Mouse (Mus musculus) liver (tissue): ENCODE measurements at regions not wholly inside any gene's neighbourhood (a gene's known extent, or its start where the extent isn't known, plus 50 kb on each side); places are given as distances from the start of the nearest gene placed in this dataset.
"Not testable (repeated sequence)": the region's sequence is repeated elsewhere in the genome, so short reads cannot be mapped to it uniquely, and the experiment has no call there.

Experiments used
- DNase-seq: peaks from one replicate; pipeline ENCODE4 v3.0.0-alpha.2; 2020; ENCODE audit warnings: mixed read lengths

DNA sequence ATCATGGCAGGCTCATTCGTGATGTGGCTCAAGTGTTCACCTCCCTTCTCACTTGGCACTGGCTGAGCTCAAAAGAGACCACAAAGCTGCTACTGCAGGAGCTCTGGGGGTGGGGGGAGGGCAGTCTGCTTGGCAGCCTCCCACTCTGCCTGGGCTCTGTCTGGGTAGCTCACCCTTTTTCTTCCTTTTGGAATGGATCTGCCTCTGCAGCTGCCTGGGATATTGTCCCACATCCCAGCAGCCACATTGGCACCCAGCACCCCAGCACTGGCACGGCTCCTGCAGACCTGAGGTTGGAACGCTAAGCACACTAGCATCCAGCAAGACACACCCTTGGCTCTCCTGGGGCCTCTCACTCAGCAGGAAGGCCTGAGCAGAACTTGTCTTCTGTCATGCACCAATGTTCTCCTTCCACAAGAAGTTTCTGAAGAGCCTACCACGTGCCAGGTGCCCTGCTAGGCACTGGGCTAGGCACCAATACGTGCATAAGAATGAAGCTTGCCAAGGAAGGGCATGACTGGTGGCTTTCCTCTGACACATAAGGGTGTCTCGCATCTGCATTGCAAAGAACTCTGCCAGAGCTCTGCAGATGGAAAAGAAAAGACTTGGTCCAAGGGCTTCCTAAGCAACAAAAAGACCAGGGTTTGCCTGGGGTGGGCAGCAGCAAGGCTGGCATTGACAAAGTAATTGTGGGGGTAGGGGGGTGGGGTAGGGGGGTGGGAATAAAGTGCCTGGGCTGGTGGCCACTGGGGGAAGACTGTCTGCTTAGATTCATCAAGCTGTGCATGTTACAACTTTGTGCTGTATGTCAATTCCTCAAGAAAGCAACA, 112.1 kb upstream of the Sipa1l1 start:
- not testable (repeated sequence) for DNase-seq

GRCm38 (mm10) chr12:82064986-82065385, 104.1 kb upstream of the Sipa1l1 start:
- DNase-seq: no peak

- no peak for DNase-seq
Measured at GRCm38 (mm10) chr12:82066860-82067259, 102.3 kb upstream of the Sipa1l1 start.

- DNase-seq: no peak
Measured at GRCm38 (mm10) chr12:82069621-82070020, 99.5 kb upstream of the Sipa1l1 start.

GRCm38 (mm10) chr12:82072810-82073465, 96.2 kb upstream of the Sipa1l1 start:
- no peak for DNase-seq

DNA sequence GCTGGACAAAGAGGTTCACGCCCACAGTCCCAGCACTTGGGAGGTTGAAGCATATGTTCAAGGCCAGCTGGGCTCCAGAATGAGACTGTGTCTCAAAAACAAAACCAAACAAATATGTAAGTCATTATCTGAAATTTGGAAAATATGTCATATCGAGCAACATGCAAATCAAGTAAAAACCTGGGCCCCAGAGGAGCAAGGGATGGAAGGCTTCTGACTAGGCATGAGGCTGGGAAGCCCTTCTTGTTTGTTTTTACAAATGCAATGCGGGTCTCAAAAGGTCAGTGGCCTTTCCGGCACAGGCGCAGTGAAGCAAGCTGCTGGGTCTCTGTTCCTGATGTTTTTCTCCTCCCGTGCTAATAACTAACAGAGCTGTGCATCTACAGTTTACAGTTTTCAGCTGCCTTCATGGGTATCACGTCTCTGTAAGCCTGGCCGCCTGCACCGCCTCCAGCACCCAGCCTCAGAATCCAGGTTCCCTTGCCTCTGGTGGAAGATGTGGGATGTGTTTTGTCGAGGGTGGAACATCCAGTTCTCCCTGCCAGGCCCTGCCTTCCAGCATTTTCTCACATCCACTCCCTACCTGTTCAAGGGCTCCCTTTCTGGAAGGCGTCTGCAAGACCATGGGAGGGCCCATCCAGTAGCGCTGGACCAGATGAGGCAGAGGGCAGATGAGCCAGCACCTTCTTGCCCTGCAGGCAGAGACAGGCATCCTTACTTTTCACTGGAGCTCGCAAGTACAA, 93.5 kb upstream of the Sipa1l1 start:
- DNase-seq: no peak

DNA sequence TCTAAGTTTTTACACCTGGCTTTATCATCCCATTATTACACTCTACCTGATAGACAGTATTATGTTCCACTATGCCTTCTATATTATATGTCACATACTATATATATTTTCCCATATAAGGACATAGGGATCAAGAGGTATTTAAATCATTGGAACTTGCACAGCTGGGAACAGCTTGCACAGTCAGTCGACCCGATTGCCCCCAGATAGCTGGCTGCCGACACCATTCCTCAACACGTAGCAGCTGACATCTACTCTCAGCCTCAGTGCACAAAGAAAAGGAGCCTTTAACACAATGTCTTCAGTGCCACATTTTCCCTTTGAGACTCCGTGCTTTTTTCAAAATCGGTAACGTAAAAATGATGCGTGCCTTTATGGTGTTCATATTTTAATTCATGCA, 92.4 kb upstream of the Sipa1l1 start:
- no peak for DNase-seq

GRCm38 (mm10) chr12:82077945-82078344, 91.2 kb upstream of the Sipa1l1 start:
- DNase-seq: no peak

- DNase-seq: no peak
Measured at GRCm38 (mm10) chr12:82078740-82079139, 90.4 kb upstream of the Sipa1l1 start.

DNA sequence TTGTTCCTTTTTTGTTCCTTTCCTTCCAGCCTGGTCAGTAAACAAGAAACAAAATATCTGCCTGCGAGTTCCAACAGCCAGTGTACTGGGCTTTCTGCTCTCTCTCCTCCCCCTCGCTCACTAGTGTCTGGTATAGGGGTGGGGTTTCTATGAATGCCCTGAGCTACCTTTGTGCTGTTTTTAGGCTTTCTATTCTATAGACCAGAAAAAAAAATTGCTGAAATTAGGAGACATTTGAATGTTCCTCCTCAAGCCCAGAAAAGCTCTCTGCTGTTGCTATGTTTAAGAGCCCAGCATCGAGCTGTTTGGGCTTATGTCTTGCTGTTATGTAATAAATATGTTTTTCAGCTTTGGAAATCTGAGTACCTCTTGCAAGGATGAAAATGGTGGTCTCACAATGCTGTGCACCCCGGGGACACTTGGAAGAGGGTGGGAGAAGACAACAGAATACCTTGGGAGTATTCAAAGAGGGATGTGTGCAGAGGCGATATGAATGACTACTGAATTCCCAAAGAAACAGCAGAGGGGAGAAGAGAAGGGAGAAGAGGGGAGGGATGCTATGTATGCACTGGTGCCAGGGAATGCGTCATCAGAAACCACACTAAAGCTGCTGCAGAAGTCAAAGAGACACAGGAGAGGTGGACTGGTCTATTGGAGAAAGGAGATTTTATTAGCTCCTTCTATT, 88.8 kb upstream of the Sipa1l1 start:
- no peak for DNase-seq

- not testable (repeated sequence) for DNase-seq
Measured at GRCm38 (mm10) chr12:82082596-82082995, 86.5 kb upstream of the Sipa1l1 start.

DNA sequence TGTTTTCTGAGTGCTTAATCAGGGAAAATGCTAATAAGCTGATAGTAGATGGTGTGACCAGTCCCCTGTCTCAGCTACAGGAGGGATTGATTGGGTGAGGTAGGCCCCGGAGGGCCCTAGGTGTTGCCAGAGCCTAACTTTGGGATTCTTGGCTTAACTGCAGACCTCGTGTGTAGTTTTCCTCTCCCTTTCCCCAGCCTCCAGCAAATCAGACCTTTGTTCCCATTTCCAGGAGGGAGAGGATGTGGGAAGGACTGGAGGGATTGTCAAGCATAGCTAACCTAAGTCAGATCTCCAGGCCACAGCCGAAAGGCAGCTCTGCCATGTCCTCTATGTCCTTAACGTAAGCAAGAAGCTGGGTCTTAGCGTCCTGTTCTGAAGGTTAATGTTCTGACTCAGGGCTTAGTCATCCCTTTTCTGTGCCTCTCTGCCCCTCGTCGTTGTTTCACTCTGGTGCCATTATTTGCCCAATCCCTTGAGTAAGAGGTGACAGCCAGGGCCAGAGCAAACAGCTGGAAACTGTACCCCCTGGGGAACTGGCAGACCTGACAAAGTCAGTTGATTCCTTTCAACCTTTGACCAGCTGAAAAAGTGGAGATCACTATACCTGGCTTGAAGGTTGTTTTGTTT, 83.2 kb upstream of the Sipa1l1 start:
- DNase-seq: no peak

DNA sequence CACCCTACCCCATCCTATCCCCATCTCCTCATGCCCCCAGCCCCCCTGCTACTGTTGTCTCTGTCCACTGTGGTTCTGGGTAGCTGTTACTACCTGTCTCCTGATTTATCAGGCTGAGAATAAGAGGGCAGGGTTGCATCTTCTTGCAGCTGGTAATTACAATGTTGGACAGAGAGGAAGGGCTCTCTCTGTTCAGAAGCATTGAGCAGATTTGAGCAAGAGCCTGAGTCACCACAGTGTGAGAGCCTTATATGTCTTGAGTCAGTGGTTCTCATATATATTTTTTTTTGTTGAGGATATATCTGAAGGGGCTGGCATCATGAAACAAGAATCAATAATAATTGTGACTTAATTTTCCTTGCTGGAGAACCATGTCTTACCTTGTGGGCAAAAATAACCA, 82.7 kb upstream of the Sipa1l1 start:
- no peak for DNase-seq

DNA sequence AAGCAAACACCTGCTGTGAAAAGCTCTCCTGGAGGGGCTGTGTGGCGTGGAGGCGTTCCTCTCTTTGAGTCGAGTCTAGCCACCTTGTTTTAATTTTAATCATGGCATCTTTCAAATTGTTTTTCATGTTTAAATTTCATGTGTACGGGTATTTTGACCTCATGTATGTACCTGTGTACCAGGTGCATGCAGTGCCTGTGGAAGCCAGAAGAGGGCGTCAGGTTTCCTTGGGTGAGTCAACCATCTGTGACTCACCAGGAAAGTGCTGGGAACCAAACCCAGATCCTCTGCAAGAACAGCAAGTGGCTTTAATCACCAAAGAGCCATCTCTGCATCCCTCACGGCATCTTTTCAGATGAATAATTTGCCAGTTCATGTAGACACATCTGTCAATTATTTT, 79.8 kb upstream of the Sipa1l1 start:
- no peak for DNase-seq

DNA sequence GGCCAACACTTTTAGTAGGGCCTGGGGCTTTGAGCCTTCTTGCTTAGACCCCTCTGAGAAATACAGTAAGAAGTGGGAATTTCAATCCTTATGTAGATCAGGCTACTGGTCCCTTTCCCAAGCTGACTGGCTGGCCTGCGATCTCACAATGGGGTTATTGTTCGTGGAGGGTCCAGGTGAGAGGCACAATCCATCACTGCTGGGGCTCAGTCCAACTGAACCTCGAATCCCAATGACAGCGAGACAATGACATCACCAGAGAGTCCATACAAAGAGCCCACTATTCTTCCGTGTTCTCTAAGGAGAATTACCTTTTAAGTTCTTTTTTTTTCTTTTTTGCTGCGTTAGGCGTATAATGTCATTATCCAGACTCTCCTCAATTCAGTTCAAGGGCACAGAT, 75.8 kb upstream of the Sipa1l1 start:
- DNase-seq: no peak

GRCm38 (mm10) chr12:82095396-82095795, 73.7 kb upstream of the Sipa1l1 start:
- no peak for DNase-seq

DNA sequence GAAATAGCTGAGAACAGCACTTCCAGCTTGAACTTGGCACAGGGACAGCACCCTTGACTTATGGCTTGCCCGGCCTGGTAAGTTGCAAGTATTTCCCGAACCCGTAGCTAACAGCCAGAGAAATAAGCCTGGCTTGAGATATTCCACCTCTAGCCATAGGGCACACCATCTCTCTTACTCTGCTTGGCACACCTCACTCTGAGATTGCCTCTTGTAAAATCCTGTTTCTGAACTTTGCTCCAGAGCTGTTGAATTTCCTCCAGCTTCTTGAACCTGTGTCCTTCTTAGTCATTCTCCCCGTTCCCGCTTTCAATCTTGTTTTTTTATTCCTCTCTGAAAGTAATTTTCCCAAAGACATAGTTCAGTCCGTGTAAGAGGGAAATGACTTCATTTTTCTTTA, 72.0 kb upstream of the Sipa1l1 start:
- no peak for DNase-seq

- no peak for DNase-seq
Measured at GRCm38 (mm10) chr12:82097620-82098019, 71.5 kb upstream of the Sipa1l1 start.

DNA sequence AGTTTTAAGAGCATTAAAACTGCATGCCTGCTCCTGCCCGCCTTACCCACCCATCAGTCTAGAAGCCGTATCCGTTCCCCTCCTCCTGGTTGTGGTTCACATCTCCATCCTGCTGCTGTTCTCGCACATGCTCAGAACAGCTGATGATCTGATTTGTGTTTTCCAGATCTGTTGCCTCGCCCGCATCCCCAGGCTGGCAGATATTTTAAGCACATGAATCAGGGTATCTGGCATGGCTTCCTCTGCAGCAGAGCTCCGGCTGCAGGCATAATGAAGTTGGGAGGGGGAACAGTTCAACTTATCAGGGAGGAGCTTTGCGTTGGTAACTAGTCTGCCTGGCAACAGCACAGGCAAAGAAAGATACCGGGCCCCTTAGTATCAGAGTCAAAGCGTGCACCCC, 64.9 kb upstream of the Sipa1l1 start:
- no peak for DNase-seq

GRCm38 (mm10) chr12:82105184-82106031, 63.7 kb upstream of the Sipa1l1 start:
- no peak for DNase-seq

- peak; percentile 13 for DNase-seq
Measured at GRCm38 (mm10) chr12:82115766-82116165, 53.4 kb upstream of the Sipa1l1 start.
